Mouse (Mus musculus) CD8-positive naive resting alpha-beta T cell, adult 2 months (primary cell): ENCODE data around the gene Gm42906.

ENCODE experiments used
- DNase-seq, 2 experiments: peaks; one replicate each; pipeline ENCODE4 v3.0.0; 2022; ENCODE audit warnings: low read depth in 2 of 2, low spot score in 2 of 2

Gene Gm42906

GRCm38 (mm10) chr5:151233400-151234031 lies 194.4 kb downstream of the Gm42906 start, which contains the start of gene Stard13:
TSS of gene Stard13 (minus strand) at chr5:151233836.
- DNase-seq = no peak

GRCm38 (mm10) chr5:151232576-151233299 lies 195.2 kb downstream of the Gm42906 start:
- DNase-seq = no peak

- no peak for DNase-seq
These were observed 196.1 kb downstream of the Gm42906 start for GRCm38 (mm10) chr5:151231861-151232260.

- no peak for DNase-seq
These were observed 196.6 kb downstream of the Gm42906 start for GRCm38 (mm10) chr5:151231411-151231810.

- no peak for DNase-seq
These were observed 197.5 kb downstream of the Gm42906 start for GRCm38 (mm10) chr5:151230427-151230826.

GRCm38 (mm10) chr5:151228367-151229005 lies 199.5 kb downstream of the Gm42906 start:
- DNase-seq = no peak

GRCm38 (mm10) chr5:151223696-151224366 lies 204.1 kb downstream of the Gm42906 start:
- no peak for DNase-seq

GRCm38 (mm10) chr5:151222791-151223190 lies 205.2 kb downstream of the Gm42906 start:
- no peak for DNase-seq

- no peak for DNase-seq
These were observed 209.3 kb downstream of the Gm42906 start for GRCm38 (mm10) chr5:151218689-151219115.

- DNase-seq = no peak
These were observed 214.9 kb downstream of the Gm42906 start for GRCm38 (mm10) chr5:151213097-151213496.

GRCm38 (mm10) chr5:151210869-151211268 lies 217.1 kb downstream of the Gm42906 start:
- DNase-seq = no peak

- DNase-seq = no peak
These were observed 217.9 kb downstream of the Gm42906 start for GRCm38 (mm10) chr5:151210060-151210459.

GRCm38 (mm10) chr5:151205017-151205416 lies 222.9 kb downstream of the Gm42906 start:
- no peak for DNase-seq

- DNase-seq = no peak
These were observed 225.0 kb downstream of the Gm42906 start for GRCm38 (mm10) chr5:151202925-151203324.

GRCm38 (mm10) chr5:151201220-151201619 lies 226.7 kb downstream of the Gm42906 start:
- DNase-seq = no peak

GRCm38 (mm10) chr5:151199235-151199634 lies 228.7 kb downstream of the Gm42906 start:
- DNase-seq = no peak

- no peak for DNase-seq
These were observed 231.2 kb downstream of the Gm42906 start for GRCm38 (mm10) chr5:151196603-151197272.

- no peak for DNase-seq
These were observed 234.0 kb downstream of the Gm42906 start for GRCm38 (mm10) chr5:151193885-151194520.

GRCm38 (mm10) chr5:151192266-151192665 lies 235.7 kb downstream of the Gm42906 start:
- DNase-seq = no peak

GRCm38 (mm10) chr5:151190764-151191163 lies 237.2 kb downstream of the Gm42906 start:
- no peak for DNase-seq
